Mouse (Mus musculus) neural tube, embryonic 10.5 days (tissue): ENCODE data around the gene Mfap3l.
"Not testable (repeated sequence)": the region's sequence is repeated elsewhere in the genome, so short reads cannot be mapped to it uniquely, and the experiment has no call there.

Experiments used
- DNase-seq: peaks from one replicate; pipeline ENCODE4 v3.0.0-alpha.2; 2017; ENCODE audit warnings: low spot score; ENCODE audit errors: extremely low spot score

The Mfap3l gene

DNA sequence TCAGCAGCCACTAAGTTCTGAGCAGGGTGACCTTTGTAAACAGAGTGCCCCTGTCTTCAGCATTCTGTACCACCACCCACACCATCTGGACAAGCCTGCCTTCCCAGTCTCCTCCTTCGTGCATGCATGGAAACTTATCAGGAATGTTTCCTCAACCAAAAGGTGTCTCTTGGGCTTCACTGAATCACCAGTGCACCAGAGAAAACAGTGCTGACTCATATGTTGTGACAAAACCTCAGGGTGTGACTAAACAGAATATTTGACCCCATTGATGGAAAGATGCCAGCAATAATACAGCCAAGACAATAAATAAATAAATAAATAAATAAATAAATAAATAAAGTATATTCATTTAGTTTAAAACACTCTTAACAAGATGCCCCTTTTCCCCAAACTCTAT, 16.5 kb downstream of the Mfap3l start:
- no peak for DNase-seq

DNA sequence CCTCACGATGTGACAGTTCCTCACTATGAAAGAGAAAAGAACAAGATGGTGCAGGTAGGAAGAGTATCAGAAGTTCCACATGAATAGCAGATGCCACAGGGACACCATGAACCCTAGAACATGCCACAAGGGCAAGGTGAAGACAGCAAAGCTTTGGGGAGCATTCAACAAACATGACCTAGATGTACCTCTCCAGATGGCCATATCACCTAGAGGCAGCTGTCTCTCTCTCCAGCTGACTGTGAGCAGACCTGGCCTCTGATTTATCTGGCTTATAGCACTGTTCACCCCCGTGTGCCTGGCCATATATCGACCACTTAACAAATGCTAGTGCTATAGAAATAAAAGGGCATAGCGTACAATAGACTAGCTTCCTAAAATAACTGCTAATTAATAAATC, 17.5 kb downstream of the Mfap3l start:
- no peak for DNase-seq

DNA sequence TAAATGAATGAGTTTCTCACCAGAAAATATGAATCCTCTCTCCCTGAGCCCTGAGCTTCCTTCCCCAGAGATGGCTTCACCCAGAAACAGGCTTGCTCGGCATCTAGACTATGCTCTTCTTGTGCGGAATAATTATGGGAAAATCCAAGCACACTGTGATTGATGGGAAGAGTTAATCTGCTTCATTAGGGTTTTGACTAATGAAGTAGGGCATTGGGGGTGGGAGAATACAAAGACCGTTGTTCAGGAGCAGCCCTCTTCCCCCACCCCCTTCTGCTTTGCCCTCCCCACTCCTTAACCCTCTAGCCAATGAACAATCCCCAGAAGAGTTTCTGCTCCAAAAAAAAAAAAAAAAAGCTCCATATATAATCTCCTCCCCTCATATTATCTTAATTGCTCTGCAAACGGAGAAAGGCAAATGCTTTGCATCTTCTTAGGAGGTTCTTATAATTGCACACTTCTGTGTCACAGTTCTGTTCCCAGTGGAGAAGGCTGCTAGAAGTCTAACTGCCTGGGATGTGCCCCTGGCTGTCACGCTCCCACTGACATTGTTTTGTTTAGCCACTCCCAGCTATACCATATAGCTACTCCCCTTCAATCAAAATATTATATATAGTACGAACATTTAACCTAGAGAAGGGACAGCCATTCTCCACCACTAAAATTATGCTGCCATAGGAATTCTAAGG, 24.9 kb downstream of the Mfap3l start:
- no peak for DNase-seq

DNA sequence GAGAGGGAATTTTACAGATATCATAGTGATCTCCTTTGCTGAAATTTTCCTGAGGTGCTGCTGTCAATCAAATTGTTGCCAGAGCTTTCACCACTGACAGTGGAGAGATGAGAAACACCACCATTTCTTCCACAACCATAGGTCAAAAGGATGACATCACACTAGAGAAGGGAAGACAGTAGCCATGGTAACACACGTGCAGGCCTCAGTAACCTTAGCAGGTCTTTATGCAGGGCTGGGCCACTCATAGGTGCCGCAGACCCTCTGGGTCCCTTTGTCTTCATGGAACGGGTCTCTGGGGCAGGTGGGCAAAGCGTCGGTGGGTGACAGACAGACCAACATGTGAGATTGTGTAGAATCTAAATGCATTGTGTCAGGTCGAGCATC, 25.5 kb downstream of the Mfap3l start:
- no peak for DNase-seq

DNA sequence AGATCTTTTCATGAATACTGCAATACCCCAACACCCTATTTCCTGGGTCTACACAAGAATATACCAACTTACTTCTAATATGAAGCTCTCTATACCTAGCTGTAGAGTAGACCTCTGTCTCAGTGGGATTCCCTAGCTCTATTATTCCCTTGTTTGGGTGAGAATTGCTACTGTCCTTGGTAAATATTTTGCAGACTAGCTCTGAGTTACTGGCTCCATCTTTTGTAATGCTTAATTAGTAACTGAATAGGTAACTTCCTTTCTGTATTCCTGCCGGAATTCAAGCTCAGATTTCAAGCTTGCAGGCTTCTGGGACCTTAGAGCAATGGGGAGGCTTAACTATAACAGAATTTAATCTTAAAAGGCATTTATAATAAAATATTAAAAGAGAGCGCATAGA, 26.1 kb downstream of the Mfap3l start:
- not testable (repeated sequence) for DNase-seq

DNA sequence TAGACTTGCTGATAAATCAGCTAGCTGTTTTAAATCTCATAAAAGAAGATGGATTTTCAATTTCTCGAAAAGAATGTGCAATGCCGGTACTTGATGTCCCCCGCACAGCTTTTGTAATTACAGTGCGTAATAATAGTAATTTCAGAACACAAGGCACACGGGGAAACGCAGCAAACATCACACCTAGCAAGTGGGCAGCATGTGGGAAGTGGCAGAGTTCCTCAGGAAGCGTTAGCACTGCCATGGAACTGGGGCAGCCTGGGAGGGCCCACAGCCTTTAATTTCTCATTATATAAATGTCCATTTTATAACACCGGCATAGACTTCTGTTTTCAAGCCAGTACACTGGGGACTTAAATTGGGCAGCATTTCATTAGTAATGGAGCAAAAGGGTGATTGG, 27.1 kb downstream of the Mfap3l start:
- no peak for DNase-seq

DNA sequence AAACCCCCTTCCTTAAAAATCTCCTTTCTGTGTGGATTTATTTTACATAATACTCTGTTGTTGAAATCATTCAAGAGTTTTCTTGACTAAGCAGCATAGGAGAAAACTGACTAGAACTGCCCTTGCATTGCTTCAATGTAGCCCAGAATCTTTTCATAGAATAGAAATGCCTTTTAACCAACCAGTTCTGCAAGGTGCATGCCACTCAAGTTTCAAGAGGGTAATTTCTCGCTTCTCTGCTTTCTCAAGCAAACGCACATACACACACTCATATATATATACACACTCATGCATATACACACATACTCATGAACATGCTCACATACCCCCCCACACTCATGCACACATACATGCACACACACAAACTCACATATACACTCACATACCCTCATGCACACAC, 28.6 kb downstream of the Mfap3l start:
- DNase-seq, result no peak

DNA sequence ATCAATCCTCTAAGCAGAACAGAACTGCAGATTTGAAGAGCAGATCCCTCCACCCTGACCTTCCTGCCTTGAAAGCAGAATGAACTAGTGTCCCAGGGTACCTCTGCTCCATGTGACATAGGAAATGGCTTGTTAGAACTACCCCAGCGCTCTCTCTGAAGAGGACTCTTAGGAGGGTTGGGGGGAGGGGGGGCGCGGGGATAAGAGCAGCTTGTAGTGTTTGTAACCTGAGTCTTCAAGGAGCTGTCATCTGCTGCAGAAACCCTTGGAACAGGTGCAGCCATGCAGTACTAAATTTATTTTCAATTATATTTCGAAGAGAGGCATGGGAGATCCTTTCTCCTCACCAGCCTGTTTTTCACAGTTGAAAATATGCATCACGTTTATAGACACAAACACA, 30.9 kb downstream of the Mfap3l start:
- no peak for DNase-seq

DNA sequence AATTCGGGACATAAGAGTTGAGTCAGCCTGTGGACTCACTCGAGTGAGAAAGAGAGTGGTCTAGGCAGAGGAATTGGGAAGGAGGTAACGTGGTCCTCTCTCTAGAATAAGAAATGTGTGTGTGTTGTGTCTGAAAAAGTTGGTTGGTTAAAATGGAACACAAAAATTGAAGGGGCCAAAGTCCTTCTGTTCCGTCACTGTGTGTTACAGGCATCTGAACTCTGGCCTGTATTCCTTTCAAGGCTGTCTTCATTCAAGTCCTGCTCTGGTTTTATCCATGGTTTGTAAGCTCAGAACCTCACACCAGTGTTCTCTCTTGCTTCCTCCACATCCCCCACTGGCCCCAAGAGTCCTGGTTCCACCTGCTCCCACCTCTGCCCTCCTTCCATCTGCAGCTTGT, 33.2 kb downstream of the Mfap3l start:
- no peak for DNase-seq

DNA sequence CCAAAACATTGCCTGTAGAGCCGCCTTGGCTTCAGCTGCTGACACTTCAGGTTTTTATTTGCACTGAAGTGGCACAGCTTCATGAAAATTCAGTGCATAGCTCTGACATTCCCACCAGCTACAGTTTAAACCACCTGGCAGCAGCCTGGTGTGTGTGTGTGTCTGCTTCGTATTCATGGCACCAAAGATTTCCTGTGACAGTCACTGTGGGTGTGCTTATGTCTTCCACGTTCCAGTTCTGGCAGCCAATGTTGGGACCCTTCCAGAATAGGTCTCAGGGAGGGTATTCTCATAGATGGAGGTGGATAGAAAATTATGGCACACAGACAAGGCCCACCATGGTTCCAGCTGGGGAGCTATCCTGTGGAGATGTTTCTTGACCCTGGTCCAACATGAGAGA, 34.2 kb downstream of the Mfap3l start:
- no peak for DNase-seq

DNA sequence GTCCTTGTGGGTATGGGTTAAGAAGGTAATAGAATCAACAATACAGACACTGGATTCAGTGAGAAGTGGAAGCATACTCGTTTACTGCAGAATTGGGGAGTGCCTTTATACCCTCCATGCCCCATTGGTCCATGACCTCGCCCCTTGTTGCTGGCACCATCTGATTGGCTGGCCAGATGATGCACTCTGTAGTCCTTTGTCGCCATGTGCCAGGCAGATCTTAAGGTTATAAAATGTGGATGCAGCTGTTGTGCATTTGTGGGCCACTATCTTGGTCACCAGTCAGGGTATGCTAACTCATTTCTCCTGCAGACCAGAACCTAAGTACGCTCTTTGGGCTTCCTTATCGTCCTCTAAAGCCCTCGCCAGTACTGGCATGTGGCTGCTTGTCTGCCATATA, 46.0 kb downstream of the Mfap3l start:
- DNase-seq, result no peak

DNA sequence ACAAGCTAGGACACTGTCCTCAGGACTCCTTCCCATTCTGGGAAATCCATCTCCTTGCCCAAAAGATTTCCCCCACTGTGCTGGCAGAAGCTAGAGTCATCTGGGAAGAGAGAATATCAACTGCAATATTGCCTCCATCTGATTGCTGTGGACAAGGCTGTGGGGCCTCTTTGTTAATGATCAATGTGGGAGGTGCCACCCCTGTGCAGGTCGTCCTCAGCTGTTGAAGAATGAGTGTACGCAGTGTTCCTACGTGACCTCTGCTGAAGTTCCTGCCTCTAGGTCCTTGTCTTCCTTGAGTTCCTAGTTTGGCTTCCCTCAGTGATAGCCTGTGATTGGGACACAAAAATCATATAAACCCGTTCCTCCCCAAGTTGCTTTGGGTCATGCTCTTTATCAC, 49.2 kb downstream of the Mfap3l start:
- DNase-seq, result no peak

DNA sequence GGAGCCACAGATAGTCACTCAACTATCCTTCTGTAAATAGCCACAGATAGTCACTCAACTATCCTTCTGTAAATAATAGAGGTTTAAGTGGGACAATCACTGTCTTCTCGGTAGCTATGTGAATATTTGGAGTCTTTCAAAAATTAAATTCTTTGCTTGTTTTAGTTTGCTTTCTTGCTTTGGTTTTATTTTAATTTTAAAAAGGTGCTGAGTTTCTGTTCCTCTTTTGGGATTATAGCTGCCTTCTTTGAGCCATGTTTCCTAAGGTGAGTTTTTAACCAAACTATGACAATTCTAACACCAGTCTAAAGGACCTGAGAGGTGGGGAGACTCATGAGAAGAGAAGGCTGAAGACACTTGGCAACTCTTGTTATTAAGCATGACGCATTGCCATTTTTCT, 49.7 kb downstream of the Mfap3l start:
- DNase-seq, result no peak

DNA sequence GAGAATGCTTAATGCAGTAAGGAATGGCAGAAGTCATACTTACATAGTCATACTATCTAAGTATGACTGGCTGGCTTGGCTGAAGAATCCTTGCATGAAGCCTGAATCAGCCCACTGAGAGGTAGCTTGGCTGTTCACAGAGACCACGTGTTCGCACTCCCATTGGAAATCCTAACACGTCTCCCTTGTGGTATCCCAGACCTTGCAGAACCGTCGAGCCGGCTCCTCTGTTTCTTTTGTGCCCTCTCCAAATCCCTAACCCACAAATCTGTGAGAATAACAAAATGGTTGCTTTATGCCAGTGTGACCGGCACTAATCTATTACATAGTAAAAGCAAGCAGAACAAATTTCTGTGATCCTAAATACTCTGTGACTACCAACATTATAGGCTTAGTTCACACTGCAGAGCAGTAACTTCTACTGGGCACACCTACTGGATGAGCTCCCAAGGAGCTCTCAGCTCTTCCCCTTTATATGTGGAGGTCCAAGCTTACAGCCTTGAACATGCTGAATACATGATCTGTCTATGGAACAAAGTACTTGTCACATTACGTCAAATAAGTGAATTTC, 79.0 kb downstream of the Mfap3l start:
- no peak for DNase-seq

DNA sequence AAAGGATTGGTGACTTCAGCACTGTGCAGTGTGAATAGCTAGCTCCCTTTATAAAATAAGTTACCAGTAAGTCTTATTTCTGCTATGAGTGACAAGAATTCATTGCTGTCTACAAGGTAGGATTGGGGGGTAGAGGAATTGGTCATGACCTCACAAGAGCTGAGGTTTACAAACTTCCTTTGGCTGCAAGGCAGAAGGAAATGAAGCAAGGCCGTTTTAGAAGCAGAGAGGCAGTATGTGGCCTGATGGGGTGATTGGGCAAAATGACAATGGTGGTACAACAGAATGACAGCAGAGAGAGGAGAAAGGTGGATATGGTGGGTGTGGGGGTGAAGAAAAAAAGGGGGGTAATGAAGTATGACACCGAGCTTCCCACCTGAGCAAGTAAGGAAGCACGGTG, 82.1 kb downstream of the Mfap3l start:
- DNase-seq, result no peak

DNA sequence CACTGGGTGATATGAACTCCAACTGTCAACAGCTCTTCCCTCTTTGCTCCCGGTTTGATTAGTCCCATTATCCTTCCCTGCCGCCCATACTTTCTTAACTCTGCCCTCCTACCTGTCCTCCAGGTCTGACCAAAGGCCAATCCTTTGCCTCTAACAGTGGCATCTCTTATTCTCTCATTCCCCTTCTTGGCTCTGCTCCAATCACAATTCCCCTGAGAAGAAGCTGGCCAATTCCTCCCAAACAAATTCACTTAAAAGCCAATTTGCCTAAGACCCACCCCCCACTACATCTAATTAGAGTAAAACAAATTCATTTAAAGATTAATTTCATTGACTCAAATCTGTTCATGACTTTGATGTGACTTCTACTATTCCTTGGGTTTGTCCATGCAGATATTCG, 86.1 kb downstream of the Mfap3l start:
- no peak for DNase-seq
